Mouse (Mus musculus) liver, embryonic 14.5 days (tissue): ENCODE data around the gene Trio. TPM values are rescaled to one million over a fixed set of nuclear protein-coding genes. Genes with fewer than 3 reads are reported as not detected.

ENCODE experiments used
- ATAC-seq: fragments of 200-750 bp; cut with Nextera tagmentation; 2 replicates; pipeline ENCODE4 v1.8.0; 2017; ENCODE audit warnings: moderate number of reproducible peaks, mild to moderate bottlenecking, moderate library complexity; ENCODE audit not compliant: insufficient read depth
- DNase-seq, 3 experiments: peaks; one replicate each; pipeline ENCODE4 v3.0.0-alpha.2; 2012 to 2013; ENCODE audit warnings: low read depth in 3 of 3, low spot score in 3 of 3
- H3K27ac ChIP-seq: fragments of 300-500 bp; sonication (generic); 2 replicates; pipeline ENCODE4 v1.5.1; 2014; ENCODE audit warnings: moderate library complexity, mild to moderate bottlenecking, control low read depth, inconsistent platforms
- H3K27me3 ChIP-seq: fragments of 300-500 bp; sonication (generic); 2 replicates; pipeline ENCODE4 v1.6.1; 2014; ENCODE audit warnings: mild to moderate bottlenecking, low read length, moderate library complexity; ENCODE audit not compliant: control insufficient read depth, insufficient read depth
- H3K36me3 ChIP-seq: fragments of 300-500 bp; sonication (generic); replicated peaks from 2 replicates; pipeline ENCODE4 v1.6.1; 2014; ENCODE audit warnings: low read depth; ENCODE audit not compliant: control insufficient read depth, insufficient read depth
- H3K4me1 ChIP-seq, 2 experiments: fragments of 200-500 bp in 1 of 2; fragments of 300-500 bp in 1 of 2; sonication (generic) in 1 of 2; replicated peaks; 2 replicates each; pipeline ENCODE4 v1.6.1; 2012 to 2014; ENCODE audit warnings: antibody characterized with exemption in 1 of 2, inconsistent platforms in 1 of 2, low read length in 1 of 2; ENCODE audit not compliant: control insufficient read depth in 2 of 2, insufficient read depth in 2 of 2
- H3K4me2 ChIP-seq: fragments of 300-500 bp; sonication (generic); 2 replicates; pipeline ENCODE4 v1.6.1; 2014; ENCODE audit warnings: low read depth, mild to moderate bottlenecking, control low read depth, moderate library complexity
- H3K4me3 ChIP-seq, 2 experiments: fragments of 200-500 bp in 1 of 2; fragments of 300-500 bp in 1 of 2; sonication (generic) in 1 of 2; 2 replicates each; pipeline ENCODE4 v1.5.1; 2012 to 2014; ENCODE audit warnings: low read depth in 2 of 2, low read length in 2 of 2, mild to moderate bottlenecking in 2 of 2, control low read depth in 1 of 2, inconsistent platforms in 1 of 2, moderate library complexity in 1 of 2; ENCODE audit not compliant: insufficient read depth in 1 of 2
- H3K9ac ChIP-seq: fragments of 300-500 bp; sonication (generic); replicated peaks from 2 replicates; pipeline ENCODE4 v1.6.1; 2014; ENCODE audit warnings: mild to moderate bottlenecking, control low read depth, moderate library complexity
- H3K9me3 ChIP-seq: fragments of 300-500 bp; sonication (generic); 2 replicates; pipeline ENCODE4 v1.6.1; 2016; ENCODE audit warnings: low read length, mixed read lengths; ENCODE audit not compliant: control insufficient read depth
- CTCF ChIP-seq: IDR thresholded peaks from 2 replicates; pipeline ENCODE4 v1.5.1; 2016; ENCODE audit warnings: antibody characterized with exemption, low read depth, control low read depth
- EP300 ChIP-seq: IDR thresholded peaks from 2 replicates; pipeline ENCODE4 v1.6.1; 2016; ENCODE audit warnings: antibody characterized with exemption, low read depth
- WGBS: fragments of 180-500 bp; shearing (Covaris S2); extraction: QIAGEN DNeasy Blood & Tissue Kit; methylation state at CpG from one replicate; pipeline ENCODE4 v1.1.7; 2014; ENCODE audit not compliant: insufficient replicate concordance; 5-methylcytosine and 5-hydroxymethylcytosine counted together
- polyA plus RNA-seq, 2 experiments: library from polyadenylated mRNA; depleted of rRNA in 1 of 2; stranded (reverse) in 1 of 2; unstranded in 1 of 2; fragments of >200 nt; fragmentation: Nextera tagmentation in 1 of 2; extraction: Ambion mirVana in 1 of 2; gene quantifications; 2 replicates each; pipeline versions ENCODE4 v1.2.1 to v1.2.3; 2012 to 2014

The Trio gene
- polyA plus RNA-seq, 2 experiments = 2.6 to 6.0 TPM

DNA sequence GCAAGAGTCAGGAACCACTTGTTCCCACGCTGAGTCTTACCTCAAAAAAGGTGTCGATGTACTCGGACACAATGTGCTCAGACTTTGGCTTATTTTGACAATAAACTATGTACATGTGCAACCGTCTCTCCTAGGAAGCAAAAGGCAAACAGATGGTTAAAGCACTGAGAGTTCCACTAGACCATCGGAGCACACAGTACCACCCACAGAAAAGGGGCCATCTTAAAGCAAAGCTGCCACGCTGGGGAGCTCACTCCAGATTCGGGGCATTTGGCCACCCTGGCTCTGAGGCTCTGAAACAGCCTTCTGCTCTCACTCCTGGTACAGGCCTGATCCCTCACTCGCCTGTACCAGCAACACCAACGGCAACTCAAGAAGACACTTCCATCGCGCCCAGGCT lies 269.2 kb downstream of the Trio start:
- Histone ChIP-seq H3K4me1 (no peaks in the 10 kb centered on the region), H3K4me2 (no peak overlapping the region), H3K9ac (no peak overlapping the region), H3K9me3 (no peaks in the 10 kb centered on the region), H3K27me3 (no peaks in the 10 kb centered on the region), H3K4me3 (no peak overlapping the region), H3K27ac (no peak overlapping the region), H3K36me3 (no peaks in the 10 kb centered on the region)
- TF ChIP-seq EP300 = no peak
- TF ChIP-seq CTCF = no peak
- DNase-seq = no peak
- ATAC-seq = no peak
- 70% methylated on average over 11 of the region's 11 CpGs for WGBS

- H3K4me2 ChIP-seq = no peak overlapping the region
- no peaks in the 10 kb centered on the region for H3K36me3 ChIP-seq
- no peak for TF ChIP-seq CTCF
- H3K9ac ChIP-seq = no peak overlapping the region
- no peaks in the 10 kb centered on the region for H3K4me1 ChIP-seq
- no peaks in the 10 kb centered on the region for H3K9me3 ChIP-seq
- 67% methylated on average over 7 of the region's 7 CpGs for WGBS
- no peak overlapping the region for H3K27ac ChIP-seq
- ATAC-seq (no peak), DNase-seq (no peak)
- H3K27me3 ChIP-seq = no peaks in the 10 kb centered on the region
- no peak overlapping the region for H3K4me3 ChIP-seq
Observed at GRCm38 (mm10) chr15:27754571-27755260, 270.9 kb downstream of the Trio start.

DNA sequence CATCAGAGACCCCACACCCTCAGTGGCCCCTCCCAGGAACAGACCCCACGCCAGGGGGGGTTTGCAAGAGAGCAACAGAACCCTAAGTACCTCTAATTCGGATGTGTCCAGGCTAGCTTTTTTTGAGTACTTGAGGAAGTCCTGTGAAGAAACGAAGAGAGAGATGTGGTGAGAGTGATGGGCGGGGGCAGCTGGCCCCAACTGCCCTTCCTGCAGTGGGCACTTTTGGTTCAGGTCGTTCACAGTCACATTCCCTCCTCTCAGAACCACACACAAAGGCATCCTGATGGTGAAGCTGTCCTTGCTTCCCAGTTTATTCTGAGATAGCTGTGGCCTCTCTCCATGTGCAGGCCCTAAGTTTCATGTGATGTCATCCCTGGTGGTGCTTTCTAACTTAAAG lies 271.7 kb downstream of the Trio start:
- Histone ChIP-seq H3K4me1 (no peaks in the 10 kb centered on the region), H3K27ac (no peak overlapping the region), H3K9ac (no peak overlapping the region), H3K4me3 (no peak overlapping the region), H3K9me3 (no peaks in the 10 kb centered on the region), H3K36me3 (no peaks in the 10 kb centered on the region), H3K27me3 (no peaks in the 10 kb centered on the region), H3K4me2 (no peak overlapping the region)
- 40% methylated on average over 5 of the region's 5 CpGs for WGBS
- DNase-seq = no peak
- TF ChIP-seq CTCF (no peak), EP300 (no peak)
- no peak for ATAC-seq

DNA sequence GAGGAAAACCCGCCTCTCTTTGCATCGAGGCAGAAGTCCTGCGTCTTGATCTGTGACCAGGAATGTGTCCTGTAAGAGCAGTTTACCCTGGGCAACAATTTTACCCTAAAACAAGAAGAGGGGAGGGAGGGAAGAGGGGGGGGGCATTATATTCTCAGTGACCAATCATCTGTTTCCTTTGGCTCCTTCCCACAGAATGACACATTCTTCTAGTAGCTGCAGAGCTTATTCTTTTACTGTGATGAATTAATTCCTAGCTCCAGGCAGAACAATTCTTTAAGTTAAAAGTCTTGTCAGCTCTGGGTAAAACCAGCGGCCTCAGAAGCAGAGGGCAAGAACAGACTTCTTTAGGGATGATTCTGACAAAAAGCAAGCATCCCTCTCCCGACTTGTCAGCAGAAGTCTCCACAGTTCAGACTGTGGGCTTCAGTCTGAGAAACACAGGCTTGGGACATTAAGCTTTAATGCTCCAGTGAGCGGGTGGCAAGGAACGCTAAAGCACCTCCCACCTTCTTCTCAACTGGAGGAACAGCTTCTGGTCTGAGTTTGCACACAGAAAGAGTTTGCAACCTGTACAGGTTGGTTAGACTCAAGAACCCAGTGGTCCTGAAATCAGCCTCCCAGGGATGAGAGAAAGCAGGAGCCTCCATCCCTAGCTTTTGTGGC lies 272.8 kb downstream of the Trio start:
- no peak overlapping the region for H3K4me3 ChIP-seq
- WGBS = 67% methylated on average over 7 of the region's 7 CpGs
- ATAC-seq = no peak
- H3K9ac ChIP-seq = no peak overlapping the region
- H3K4me2 ChIP-seq = no peak overlapping the region
- no peak for DNase-seq
- H3K27ac ChIP-seq = no peak overlapping the region
- H3K27me3 ChIP-seq = no peaks in the 10 kb centered on the region
- H3K9me3 ChIP-seq = no peaks in the 10 kb centered on the region
- TF ChIP-seq CTCF (no peak), EP300 (no peak)
- H3K4me1 ChIP-seq = no peaks in the 10 kb centered on the region
- no peaks in the 10 kb centered on the region for H3K36me3 ChIP-seq

GRCm38 (mm10) chr15:27751612-27752405 lies 273.8 kb downstream of the Trio start:
- Histone ChIP-seq H3K4me3 (no peak overlapping the region), H3K9ac (no peak overlapping the region), H3K27me3 (no peaks in the 10 kb centered on the region), H3K36me3 (peaks cover 2% of the 10 kb centered on the region; the same call in 1 of the 2 replicates), H3K9me3 (no peaks in the 10 kb centered on the region), H3K4me2 (no peak overlapping the region), H3K27ac (no peak overlapping the region), H3K4me1 (no peaks in the 10 kb centered on the region)
- 71% methylated on average over 12 of the region's 12 CpGs for WGBS
- TF ChIP-seq CTCF (peak; percentile 54), EP300 (no peak)
- no peak for ATAC-seq
- DNase-seq = peak in 1 of 3 experiments; percentile 3
